Mouse (Mus musculus): Measurements from ENCODE around the gene Vmn2r10. TPM values are rescaled to one million over a fixed set of nuclear protein-coding genes. Genes with fewer than 3 reads are reported as not detected.
"Not testable (repeated sequence)": the region's sequence is repeated elsewhere in the genome, so short reads cannot be mapped to it uniquely, and the experiment has no call there.

Vmn2r10 gene
- total RNA-seq (2015): not detected in 2 replicates
- total RNA-seq (2017): not detected in 2 replicates

DNA sequence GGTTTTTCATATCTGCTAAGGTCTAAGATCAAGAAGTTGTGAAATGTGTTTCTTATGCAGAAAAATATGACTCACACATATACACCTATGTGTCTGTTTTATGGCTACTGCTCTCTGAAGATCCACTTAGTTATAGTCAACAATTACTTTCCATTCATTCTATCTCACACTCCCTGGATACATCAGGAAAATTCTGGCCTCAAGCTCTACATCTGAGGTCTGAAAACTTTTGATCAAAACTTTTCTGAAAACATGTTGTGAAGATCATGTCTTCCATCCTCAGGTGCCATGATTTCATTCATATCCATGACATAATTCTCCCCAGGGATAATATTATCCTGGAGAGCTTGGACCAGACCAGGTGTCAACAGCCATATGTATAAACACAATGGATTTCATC is at the start of gene Vmn2r10:
Gene Vmn2r10 (minus strand): TSS at position 101 of the 400 bp plus-strand sequence.
- not testable (repeated sequence) for ATAC-seq (ENCODE audit: poor library complexity, severe bottlenecking)

DNA sequence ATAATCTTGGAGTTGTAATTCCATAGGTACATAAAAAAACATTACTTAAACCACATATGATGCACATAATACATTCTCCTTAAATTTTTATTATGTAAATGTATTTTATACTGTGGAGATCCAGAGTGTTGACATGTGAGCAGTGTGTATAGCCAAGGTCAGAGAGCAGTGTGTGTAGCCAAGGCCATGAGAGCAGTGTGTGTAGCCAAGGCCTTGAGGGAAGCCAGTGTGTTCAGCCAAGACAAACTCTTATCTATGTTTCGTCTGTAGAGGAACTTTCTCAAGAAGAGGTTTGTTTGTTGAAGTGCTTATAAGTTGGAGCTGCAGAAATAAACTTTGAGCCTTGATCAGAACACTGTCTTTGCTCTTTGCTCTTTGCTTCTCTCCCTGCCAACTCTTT is 49.0 kb upstream of the Vmn2r10 start:
- ATAC-seq (ENCODE audit: poor library complexity, severe bottlenecking): no peak

DNA sequence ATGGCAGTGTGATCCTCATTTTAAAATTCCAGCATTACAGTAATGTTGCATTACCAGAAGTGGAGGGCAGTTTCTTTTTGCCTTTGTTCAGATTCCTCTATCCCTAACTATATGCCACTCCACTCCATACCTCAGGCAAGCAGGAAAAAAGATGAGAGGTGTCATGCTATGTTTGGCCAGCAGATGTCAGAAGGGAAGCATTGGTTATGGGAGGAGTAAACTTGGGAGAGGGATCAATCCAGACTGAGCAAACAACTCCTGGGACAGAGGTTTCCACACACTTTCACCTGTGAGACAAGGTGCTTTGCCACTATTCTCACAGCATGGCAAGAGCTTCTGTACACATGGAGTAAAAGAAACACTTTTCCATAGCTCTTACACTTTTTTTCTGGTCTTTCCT is 26.3 kb upstream of the Vmn2r10 start:
- no peak for ATAC-seq (ENCODE audit: poor library complexity, severe bottlenecking)

DNA sequence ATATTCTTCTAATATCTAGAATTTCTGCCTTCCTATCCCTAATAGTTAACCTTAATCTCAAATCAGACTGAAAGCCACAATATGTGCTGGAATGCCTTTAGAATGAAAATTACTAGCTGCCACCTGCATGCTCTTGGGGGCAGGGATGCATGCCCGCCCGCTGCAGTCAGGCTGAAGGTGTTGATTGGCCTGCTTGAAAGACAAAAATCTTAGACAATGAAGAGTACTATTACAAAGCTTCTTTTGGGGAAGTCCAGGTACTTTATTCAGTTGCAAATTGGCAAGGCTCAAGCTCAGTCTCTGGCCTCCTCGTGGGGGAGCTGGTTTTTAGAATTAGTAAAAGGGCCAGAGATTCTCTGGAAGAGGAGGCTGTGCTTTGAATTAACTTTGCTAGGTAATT is 17.4 kb downstream of the Vmn2r10 start:
- no peak for ATAC-seq (ENCODE audit: poor library complexity, severe bottlenecking)

Other genes starting within 250 kb of the Vmn2r10 start
- not detected in 2 replicates for gene Rnf212, start 231.5 kb downstream of the Vmn2r10 start, total RNA-seq (2015)
- gene Rnf212, start 231.5 kb downstream of the Vmn2r10 start, total RNA-seq (2017): not detected in 2 replicates
- gene Tmed11, start 211.2 kb downstream of the Vmn2r10 start, total RNA-seq (2015): not detected in 2 replicates
- gene Tmed11, start 211.2 kb downstream of the Vmn2r10 start, total RNA-seq (2017): not detected in 2 replicates
- gene Vmn2r8, start 197.7 kb downstream of the Vmn2r10 start, total RNA-seq (2015): not detected in 2 replicates
- gene Vmn2r8, start 197.7 kb downstream of the Vmn2r10 start, total RNA-seq (2017): not detected in 2 replicates
- not detected in 2 replicates for gene Vmn2r9, start 153.9 kb downstream of the Vmn2r10 start, total RNA-seq (2015)
- gene Vmn2r9, start 153.9 kb downstream of the Vmn2r10 start, total RNA-seq (2017): not detected in 2 replicates
- gene Vmn2r11, start 53.0 kb upstream of the Vmn2r10 start, total RNA-seq (2015): not detected in 2 replicates
- gene Vmn2r11, start 53.0 kb upstream of the Vmn2r10 start, total RNA-seq (2017): not detected in 2 replicates
- not detected in 2 replicates for gene Vmn2r12, start 91.4 kb upstream of the Vmn2r10 start, total RNA-seq (2015)
- gene Vmn2r12, start 91.4 kb upstream of the Vmn2r10 start, total RNA-seq (2017): not detected in 2 replicates
- gene Vmn2r13, start 185.7 kb upstream of the Vmn2r10 start, total RNA-seq (2015): not detected in 2 replicates
- gene Vmn2r13, start 185.7 kb upstream of the Vmn2r10 start, total RNA-seq (2017): not detected in 2 replicates
- not detected in 2 replicates for gene Vmn2r14, start 218.2 kb upstream of the Vmn2r10 start, total RNA-seq (2015)
- not detected in 2 replicates for gene Vmn2r14, start 218.2 kb upstream of the Vmn2r10 start, total RNA-seq (2017)